Mouse (Mus musculus): ENCODE measurements around the gene Tnrc6b. TPM values are rescaled to one million over a fixed set of nuclear protein-coding genes. Genes with fewer than 3 reads are reported as not detected.

The Tnrc6b gene
- 8.0 TPM for polyA plus RNA-seq (2014; fragmentation: Illumina TruSeq; extraction: RNeasy Lipid Tissue Mini Kit (QIAGEN cat#74804); ENCODE audit: low read depth, low replicate concordance)

DNA sequence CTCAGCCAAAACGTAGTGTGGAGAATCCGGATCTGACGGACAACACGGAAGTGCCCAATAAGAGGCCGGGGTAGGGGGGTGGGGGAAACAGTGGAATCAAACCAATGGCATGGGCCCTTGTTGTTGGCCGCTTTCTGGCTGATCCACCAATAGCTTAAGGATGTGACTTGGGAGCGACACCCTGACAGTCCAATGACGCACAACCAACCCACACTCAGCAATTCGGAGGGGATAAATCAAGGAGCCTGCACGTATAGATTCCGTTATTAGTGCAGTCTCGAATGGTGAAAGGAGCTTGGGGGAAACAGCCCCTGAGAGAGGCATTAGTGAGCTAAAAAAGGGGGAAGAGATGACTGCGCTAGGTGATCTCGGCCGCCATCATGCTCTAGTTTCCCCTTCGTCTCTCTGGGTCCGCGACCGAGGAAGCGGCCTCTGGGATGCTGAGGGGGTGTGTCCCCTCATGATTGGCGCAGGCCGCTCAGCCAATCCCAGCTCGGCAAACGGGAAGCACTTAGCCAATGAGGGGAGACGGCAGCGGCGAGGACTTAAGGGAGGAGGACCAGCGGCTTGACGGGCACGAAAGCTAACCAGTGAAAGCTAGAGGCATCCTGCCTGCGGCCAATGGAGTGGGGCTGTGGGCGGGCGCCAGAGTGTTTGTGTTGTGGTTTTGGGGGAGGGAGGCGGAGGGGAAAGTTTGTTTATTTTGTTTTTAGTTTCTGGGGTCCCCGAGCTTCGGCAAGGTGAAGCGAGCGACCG is at the start of gene Tnrc6b:
Tnrc6b (plus strand) TSS at position 706 of the 756 bp plus-strand sequence.

DNA sequence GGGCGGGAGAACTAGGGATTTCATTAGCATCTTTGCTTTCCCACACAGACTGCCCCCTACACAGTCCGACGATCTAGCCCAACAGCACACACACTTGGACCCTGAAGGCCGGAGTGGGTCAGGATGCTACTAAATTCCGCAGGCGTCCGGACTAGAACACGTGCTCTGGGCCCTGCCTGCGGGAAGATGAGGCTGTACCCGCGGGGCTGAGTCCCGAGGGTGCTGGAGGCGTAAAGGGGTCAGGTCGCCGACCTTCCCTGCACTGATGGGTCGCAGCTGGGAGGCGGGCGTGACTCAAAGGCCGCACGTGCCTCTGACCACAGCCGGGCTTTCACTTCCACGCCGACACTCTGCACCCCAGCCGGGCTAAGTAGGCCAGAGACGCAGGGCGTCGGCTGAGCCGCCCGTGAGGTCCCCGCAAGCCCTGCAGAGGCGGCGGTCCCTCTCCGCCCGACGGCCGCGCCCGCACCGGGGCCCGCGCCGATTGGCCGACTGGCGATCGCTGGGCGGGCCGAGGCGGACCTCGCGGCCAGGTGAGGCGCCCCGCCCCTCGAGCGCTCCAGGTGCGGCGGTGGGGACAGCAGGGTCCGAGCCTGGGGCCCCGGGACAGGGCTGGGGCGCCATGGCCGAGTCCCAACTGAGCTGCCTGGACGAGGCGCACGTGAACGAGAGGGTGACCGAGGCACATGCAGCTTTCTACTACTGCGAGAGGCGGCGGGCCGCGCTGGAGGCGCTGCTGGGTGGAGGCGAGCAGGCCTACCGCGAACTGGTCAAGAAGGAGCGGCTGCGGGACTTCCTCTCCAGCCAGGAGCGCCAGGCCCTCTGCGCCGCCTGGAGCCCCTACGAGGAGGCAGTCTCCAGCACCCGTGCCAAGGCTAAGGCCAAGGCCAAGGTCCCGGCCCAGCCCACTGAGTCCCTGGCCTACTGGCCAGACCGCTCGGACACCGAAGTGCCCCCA is 39.5 kb upstream of the Tnrc6b start, which contains the start of gene Fam83f:
Fam83f (plus strand) TSS at position 553 of the 958 bp plus-strand sequence.

DNA sequence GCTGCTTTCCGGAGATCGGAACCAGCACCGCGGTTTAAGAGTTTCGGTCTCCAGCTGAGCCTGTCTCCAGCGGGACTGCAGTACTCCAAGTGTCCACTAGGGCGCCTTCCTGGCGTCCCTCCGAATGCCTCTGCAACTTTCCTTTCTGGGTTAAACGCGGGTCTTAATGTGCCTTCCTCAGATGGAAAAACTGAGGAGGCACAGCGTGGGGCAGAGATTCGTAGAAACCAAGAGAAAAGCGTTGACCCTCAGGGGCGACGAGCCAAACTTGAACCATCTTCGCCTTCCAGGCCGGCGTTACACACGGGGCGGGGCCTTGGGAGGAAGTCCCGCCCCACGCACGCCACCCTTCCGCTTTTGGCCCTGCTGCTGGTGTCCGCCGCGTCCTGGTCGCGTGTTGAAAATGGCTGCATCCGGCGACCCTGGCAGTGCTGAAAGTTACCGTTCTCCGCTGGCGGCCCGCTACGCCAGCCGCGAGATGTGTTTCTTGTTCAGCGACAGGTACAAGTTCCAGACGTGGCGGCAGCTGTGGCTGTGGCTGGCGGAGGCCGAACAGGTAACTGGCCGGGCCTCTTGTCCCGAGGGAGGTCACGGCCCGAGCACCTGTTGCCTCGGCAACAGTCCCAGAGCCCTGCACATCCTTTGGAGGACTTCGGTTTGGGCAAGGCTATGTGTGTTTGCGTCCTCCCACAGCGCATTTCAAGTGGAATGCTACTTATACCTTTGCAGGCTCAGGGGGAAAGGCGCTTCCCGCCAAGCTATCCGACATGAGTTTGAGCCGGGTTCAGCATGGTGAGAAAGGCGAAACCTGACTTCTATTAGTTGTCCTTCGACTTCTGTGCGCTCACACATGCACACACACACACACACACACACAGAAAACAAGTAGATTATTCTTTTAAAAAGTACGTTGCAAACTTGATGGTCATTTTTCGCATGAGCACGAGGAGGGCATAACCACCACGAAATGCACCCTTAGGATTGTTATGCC is 237.3 kb downstream of the Tnrc6b start, which contains the start of gene Adsl:
Adsl (plus strand) TSS at position 346 of the 991 bp plus-strand sequence.

DNA sequence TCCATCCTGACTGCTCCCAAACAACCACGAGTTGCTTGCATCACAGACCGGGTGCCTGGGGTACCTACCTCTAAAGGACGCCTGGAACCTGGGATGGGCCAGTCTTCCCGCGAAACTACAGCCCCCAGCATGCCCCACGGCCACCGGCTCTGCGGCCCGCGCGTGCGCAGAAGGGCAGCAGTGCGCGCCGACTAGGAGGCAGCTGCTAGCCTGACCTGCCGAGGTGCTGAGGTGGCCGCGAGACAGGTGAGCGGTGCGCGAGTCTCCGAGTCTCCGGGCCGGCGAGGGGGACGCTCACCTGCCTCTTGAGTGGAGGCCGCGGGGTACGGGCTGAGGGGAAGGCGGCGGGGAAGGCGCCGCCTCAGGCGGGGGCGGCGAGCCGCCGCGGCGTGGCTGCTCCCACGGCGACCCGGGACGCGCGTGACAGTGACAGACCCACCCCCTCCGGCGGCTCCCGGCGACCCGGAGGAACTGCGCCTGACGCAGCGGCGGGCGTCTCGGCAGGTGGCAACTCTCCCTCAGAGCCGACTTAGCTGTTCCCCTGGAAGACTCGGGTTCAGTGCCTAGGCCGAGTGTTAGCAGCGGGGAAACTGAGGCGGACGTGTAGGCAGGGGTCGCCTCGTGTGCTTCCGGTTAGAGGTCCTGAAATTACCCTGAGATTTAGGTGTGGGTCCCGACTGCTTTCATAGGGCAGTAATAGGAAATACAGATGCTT is 266.7 kb downstream of the Tnrc6b start, which contains the start of gene Sgsm3:
Sgsm3 (plus strand) TSS at position 146 of the 715 bp plus-strand sequence.

Other genes with a start within 250 kb of the Tnrc6b start
- 0.87 TPM for gene Enthd1, start 146.2 kb upstream of the Tnrc6b start, polyA plus RNA-seq (2014; fragmentation: Illumina TruSeq; extraction: RNeasy Lipid Tissue Mini Kit (QIAGEN cat#74804); ENCODE audit: low read depth, low replicate concordance)
- gene Grap2, start 138.7 kb upstream of the Tnrc6b start, polyA plus RNA-seq (2014; fragmentation: Illumina TruSeq; extraction: RNeasy Lipid Tissue Mini Kit (QIAGEN cat#74804); ENCODE audit: low read depth, low replicate concordance), result 0.78 TPM
- gene Fam83f, start 39.5 kb upstream of the Tnrc6b start, polyA plus RNA-seq (2014; fragmentation: Illumina TruSeq; extraction: RNeasy Lipid Tissue Mini Kit (QIAGEN cat#74804); ENCODE audit: low read depth, low replicate concordance), result 5.1 TPM
- gene Adsl, start 237.2 kb downstream of the Tnrc6b start, polyA plus RNA-seq (2014; fragmentation: Illumina TruSeq; extraction: RNeasy Lipid Tissue Mini Kit (QIAGEN cat#74804); ENCODE audit: low read depth, low replicate concordance), result 33.2 TPM

Data from adipose tissue, adult 10 weeks (tissue).